Mouse (Mus musculus) lung, postnatal 10 days (tissue): ENCODE results near the gene Cc2d2b.

Source experiments
- DNase-seq: peaks from one replicate; pipeline ENCODE4 v3.0.0; 2021

Cc2d2b gene

GRCm38 (mm10) chr19:40838205-40838604 is 89.7 kb downstream of the Cc2d2b start:
- no peak for DNase-seq

GRCm38 (mm10) chr19:40840303-40840702 is 91.8 kb downstream of the Cc2d2b start:
- no peak for DNase-seq

GRCm38 (mm10) chr19:40841083-40841482 is 92.5 kb downstream of the Cc2d2b start:
- DNase-seq: no peak

- no peak for DNase-seq
These were observed 93.0 kb downstream of the Cc2d2b start for GRCm38 (mm10) chr19:40841593-40841992.

GRCm38 (mm10) chr19:40844731-40845130 is 96.2 kb downstream of the Cc2d2b start:
- no peak for DNase-seq

GRCm38 (mm10) chr19:40849391-40849790 is 100.8 kb downstream of the Cc2d2b start:
- no peak for DNase-seq

- peak; percentile 73 for DNase-seq
These were observed 111.0 kb downstream of the Cc2d2b start for GRCm38 (mm10) chr19:40859555-40859954.

GRCm38 (mm10) chr19:40868284-40868683 is 119.7 kb downstream of the Cc2d2b start:
- peak; percentile 23 for DNase-seq

GRCm38 (mm10) chr19:40869425-40870105 is 121.0 kb downstream of the Cc2d2b start:
- DNase-seq: no peak

- peak; percentile 96 for DNase-seq
These were observed 124.6 kb downstream of the Cc2d2b start for GRCm38 (mm10) chr19:40872955-40873665.
